Mouse (Mus musculus): ENCODE measurements around the gene Amigo1.

Amigo1 gene

DNA sequence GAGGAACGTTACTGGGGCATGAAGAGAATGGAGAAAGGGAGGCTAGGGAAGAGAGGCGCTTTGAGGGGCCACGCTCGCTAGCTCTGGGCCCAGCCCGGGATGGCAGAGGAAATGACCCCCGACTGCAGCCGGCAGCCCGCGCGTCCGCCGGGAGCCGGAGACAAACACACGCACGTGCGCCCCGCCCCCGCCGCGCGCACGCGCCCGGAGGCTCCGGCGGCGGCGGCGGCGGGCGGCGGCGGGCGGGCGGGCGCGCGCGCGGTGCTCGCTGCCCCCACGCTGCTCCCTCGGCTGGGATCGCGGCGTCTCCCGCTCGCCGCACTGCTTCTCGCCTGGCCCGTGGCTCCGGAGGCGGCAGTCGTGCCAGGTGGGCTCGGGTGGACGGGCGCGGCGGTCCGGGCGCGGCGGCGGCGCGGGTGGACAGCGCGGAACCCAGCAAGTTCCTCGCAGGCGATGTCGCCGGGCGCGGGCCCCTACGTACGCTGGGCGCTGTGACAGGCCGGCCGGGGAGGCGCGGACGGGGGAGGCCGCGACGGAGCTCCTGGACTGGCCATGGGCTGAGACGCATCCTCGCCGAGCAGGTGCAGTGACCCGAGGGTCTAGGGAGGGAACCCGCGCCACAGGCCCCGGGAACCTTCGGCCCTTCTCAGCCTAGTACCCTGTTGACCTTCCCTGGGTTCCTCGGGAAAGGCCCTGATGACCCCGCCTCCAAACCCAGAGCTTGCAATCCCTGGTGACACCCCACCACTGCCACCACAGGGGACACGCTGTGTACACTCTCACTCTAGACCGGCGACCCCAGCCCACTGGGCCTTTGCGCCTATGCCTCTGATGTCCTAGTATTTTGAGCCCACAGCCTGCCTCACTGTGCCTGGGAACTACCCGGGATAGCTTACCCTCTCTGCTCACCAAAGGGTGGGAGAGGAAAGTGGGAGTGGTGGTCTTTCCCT is at the start of gene Amigo1:
Amigo1 (plus strand) TSS at position 238 of the 950 bp plus-strand sequence.
- DNase-seq (ENCODE audit: low spot score in 2 of 2) = no peak

DNA sequence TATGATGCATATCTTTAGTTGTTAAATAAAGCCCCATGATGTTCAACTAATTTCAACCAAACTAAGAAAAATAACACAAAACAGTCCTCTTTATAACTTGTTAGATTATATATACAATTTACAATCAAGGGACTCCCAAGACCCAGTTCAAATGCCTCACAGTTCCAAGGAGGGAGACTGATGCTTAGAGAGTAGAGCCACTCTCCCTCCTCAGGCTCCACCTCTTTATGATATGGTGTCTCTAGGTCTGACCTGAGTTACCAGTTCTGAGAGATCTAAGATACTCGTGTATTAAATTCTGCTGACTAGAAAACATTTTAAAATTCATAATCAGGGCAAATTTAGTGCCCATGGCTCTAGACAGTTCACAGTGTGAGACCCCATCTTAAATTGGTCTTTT is 47.0 kb upstream of the Amigo1 start:
- no peak for DNase-seq (ENCODE audit: low spot score in 2 of 2)

DNA sequence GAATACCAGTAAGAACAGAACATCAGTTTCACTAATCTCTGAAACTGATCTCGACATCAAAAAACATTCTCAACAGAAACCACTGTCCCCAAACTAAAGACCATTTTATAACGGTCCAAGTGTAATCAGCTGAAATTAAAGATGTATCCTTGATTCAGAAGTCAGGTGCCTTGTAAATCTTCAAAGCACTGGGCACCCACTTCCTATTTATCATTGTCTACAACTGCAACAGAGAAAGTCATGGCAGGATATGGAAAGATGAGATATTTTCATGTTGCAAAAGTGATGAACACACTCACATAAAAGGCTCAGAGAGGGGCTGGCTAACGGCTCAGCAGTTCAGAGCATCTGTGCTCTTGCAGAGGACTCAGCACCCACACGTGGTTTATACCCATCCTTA is 45.3 kb upstream of the Amigo1 start:
- DNase-seq (ENCODE audit: low spot score in 2 of 2) = no peak

DNA sequence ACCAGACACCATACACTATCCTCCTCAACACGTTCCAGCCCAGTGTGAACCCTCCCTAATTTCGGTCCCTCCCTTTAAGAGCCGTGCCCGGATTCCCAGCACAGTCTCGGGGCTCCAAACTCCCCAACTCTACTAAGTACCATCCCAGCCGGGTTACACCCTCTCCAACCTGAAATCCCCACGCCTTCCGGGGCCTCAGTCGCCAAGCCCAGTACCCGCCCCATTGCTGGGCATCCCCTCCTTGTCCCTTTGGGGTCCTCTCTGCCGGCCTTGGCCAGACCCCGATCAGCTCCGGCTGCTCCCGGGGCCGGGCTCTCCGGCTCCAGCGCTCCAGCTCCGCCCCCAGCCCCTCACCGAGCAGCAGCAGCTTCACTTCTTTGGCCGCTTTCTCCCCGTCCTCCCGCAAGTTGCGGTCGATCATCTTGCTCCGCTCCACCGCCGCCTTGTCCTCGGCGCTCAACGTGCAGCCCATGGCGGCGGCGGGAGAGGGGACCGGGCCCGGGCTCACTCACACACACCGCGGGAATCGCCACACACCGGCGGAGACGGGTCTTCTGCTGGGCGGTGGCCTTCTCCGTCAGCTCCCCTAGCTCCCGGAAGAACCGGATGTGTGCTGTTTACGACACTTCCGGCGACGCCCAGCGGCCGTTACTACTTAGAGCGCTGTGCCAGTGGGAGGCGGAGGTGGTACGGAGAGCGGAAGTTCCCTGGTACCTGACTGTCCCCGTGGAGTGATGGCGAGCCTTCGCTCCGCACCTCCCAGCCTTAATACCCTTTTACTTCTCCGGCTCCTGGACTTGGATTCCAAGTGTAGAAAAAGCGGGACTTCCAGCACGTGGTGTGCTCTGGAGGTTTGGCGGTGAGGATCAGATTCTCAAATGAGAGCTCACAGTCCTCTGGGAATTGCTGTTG is 40.3 kb upstream of the Amigo1 start, which contains the start of gene Gnai3:
Gnai3 (minus strand) TSS at position 613 of the 912 bp plus-strand sequence.
- peak; percentile 90 to 92 for DNase-seq (ENCODE audit: low spot score in 2 of 2)

DNA sequence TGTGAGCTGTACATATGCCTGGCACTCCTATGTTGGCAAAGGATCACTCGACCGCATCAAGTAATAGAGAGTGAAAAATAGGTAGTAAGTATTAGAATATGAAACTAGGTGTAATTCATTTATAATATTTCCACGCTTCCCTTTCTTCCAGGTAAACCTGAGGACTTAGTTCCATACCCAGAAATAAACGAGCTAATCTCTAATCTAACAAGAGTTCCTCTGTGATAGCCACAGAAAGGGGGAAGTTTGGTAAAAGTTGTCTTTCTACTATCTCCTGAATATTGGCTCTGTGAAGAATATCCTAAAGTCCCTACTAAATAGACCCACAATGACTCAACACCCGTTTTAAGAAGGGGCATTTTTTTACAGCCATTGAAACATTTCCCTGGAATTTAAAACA is 39.5 kb upstream of the Amigo1 start:
- no peak for DNase-seq (ENCODE audit: low spot score in 2 of 2)

DNA sequence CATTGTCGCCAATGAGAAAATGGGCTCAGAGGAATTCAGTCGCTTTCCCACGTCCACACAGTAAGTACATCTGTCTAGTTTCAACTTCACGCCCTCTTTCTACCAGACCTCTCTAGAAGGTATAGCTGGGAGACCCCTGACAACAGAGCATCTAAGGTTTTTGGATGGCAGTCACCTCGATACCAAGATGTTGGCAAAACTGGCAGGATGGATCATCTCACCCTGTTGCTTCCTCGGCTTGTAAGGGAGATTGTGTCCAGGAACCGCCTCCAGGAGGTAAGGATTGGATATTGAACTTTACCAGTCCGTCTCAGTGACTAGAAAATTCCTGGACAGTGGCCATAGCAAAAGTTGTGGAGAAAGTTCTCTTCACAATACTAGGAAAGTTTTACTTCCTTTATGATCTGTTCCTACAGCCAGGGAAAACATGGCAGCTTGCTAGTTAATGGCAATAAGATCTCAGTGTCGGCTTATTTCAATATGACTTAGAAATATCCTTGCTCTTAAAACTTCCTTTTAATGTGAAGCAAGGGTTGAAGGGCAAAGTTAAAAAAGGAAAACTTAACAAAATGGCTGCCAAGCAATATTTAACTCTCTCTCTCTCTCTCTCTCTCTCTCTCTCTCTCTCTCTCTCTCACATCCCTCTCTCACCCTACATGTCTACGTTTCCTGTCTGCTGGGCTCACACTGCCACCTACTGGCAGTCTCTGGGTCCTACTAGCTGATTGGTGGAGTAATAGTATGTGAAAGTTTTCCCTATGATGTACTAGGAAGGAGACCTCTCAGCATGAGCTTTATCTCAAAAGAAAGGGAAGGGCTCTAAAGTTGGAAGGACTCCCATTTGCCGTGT is 38.5 kb upstream of the Amigo1 start:
- DNase-seq (ENCODE audit: low spot score in 2 of 2) = peak; percentile 83 to 88

DNA sequence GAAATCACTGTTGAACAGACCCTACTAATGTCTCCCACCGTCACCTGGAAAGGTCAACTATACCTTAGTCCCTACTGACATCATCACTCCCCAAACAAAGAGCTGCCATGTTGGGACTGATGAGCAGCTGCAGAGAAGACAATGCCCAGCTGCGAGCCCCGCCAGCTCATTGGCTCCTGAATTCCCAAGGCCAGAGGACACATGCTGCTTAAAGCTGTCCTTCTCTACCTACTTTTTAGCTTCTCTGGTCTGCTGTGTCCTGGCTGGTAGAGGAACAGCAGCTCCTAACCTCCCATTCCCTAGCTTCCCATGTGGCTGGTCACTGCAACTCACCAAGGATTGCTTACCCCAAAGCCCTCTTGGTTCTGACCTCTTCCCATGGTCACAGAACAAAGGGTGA is 33.8 kb upstream of the Amigo1 start:
- DNase-seq (ENCODE audit: low spot score in 2 of 2) = no peak

DNA sequence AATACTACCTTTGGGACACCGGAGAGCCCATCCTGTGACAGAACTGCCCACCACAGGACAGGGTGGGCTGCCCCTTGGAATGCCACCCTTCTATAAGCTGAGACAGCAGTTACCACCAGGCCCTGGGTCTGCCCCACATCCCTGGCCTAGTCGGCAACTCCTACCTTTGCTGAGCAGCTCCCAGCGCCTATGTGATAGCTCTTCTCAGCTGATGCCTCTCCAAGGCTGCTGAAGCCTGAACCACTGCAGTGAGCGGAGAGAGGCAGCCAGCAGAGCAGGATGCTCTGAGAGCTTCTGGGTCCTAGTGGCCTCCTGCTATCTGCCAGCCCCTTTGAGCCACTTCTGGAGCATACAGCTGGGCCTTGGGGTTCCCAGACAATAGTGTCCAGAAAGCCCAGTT is 31.5 kb upstream of the Amigo1 start, which contains the start of gene Gpr61:
Gpr61 (minus strand) TSS at position 227 of the 400 bp plus-strand sequence.
- no peak for DNase-seq (ENCODE audit: low spot score in 2 of 2)

DNA sequence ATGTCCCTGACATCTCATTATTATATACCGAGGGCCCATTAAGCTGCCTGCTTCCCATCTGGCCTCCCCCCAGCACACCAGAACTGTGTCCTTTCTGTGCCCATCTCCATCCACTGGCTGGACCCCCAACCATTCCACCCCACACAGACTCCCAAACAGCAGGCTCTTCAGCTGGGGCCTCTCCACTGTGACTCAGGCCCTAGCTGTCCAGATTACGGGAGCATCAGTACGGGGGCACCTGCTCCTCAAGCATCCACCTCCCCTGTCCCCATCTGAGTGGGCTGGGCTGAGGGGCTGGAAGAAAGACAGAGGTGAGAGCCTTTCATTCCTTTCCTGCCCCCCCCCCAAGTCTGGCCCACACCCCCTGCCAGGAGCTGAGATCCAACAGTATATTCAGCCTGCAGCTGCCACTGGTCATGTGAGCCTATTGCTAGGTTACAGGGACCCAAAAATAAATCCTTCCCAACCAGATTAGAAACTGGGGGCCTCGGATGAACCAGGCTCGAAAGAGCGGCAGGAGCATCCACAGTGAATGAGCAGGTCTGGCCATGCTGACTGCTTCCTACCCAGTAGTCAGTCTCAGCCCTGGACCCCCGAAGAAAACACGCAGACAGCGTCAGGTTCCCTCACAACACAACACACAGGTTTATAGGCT is 27.6 kb upstream of the Amigo1 start:
- no peak for DNase-seq (ENCODE audit: low spot score in 2 of 2)

DNA sequence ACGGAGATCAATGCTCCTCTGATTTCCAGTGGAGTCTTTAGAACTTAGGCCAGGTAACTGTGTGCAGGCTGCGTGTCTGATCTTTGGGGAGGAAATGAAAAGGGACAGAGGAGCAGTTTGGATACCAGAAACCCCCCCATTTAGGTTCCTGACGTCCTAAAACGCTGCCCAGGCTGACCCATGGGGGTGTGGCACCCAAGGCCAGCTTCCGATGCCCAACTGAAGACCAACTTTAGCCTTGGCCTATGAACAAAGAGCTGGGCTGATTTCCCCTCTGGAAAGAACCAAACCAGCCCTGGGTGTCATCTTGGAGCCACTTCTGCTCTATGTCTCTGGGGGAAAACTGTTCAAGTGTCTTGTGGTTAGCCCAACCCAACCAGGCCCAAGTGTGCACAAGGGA is 22.0 kb upstream of the Amigo1 start:
- no peak for DNase-seq (ENCODE audit: low spot score in 2 of 2)

DNA sequence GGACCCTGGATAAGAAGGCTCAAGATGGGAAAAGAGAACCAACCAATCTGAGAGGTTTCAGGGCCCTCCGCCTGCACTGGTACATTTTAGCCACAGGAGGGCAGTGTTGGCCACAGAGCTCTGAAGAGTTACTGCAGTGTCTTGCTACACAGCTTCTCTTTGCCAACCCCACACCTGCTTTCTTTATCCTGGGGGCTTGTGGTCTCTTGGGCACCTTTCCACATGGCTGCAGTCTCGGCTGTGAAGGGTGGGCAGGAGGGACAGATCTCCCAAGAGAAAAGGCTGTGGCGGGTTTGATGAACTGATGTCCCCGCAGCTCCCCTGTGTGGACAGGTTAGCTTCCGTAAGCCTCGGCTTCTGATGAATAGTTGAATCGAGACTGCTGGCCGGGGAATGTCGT is 21.3 kb upstream of the Amigo1 start:
- peak; percentile 68 to 71 for DNase-seq (ENCODE audit: low spot score in 2 of 2)

DNA sequence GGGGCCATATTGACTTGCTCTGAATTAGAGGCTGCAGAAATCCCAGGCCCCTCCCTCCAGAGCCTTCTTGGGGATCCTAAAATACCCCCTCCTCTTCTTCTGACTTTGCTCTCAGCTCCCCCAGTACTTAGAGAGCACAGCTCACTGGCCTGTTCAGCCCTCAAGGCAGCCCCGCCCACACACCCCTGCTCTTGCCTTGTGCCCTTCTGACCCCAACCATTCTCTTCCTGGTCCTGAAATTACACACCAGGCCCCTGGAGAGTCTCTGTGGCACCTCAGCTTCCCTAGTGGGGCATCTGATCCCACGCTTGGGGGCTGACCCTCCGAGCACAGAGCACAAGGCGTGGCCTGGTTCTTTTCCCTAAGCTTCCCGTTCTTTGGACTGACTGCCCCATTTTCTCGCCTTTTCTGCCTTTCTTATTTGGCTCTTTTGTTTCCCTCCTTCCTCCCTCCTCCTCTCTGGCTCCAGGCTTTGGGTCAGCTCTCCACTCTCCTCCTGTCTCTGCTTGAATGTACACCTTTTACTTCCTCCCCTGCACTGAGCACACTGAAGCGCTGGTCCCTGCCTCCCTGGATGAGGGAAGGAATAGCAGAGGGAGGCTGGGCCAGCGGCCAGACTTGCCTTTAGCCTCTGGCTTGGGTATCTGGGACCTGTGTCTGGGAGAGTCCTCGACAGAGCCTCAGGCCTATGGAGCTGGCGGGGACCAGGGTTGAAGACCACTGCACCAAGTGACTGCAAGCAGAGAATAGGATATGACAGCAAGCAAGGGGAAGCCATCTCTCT is 20.4 kb upstream of the Amigo1 start:
- DNase-seq (ENCODE audit: low spot score in 2 of 2) = no peak

DNA sequence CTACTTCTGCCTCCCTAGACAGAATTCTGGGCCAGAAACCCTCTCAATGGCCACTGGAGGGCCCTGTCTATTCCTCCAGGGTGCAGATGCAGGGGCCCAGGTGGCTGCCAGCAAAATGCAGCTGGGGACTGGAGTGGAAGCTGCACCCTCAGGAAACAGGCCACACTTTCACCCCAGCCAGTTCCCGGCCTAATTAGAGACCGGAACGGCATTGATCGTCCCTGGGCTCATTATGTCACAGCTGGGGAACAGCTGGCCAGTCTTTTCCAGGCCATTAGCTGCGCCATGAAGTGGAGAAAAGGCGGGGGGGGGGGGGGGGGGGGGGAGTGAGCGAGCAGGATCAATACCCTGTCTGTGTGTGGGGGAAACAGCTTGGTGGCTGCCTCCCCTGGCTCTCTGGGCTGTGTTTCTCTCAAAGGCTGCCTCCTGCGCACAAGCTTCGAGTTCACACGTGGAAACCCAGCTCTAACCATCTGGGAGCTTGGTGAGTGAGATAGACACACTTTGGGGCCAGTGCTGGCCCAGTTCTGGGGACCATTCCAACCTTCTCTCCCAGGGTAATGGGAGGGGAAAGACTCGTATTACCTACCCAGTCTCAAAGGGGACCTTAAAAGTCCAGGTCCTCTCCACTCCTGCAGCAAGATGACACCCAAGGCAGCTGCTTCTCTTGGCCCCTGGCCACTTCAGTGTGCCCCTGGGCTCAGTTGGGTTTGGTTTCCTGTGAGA is 19.5 kb upstream of the Amigo1 start:
- no peak for DNase-seq (ENCODE audit: low spot score in 2 of 2)

DNA sequence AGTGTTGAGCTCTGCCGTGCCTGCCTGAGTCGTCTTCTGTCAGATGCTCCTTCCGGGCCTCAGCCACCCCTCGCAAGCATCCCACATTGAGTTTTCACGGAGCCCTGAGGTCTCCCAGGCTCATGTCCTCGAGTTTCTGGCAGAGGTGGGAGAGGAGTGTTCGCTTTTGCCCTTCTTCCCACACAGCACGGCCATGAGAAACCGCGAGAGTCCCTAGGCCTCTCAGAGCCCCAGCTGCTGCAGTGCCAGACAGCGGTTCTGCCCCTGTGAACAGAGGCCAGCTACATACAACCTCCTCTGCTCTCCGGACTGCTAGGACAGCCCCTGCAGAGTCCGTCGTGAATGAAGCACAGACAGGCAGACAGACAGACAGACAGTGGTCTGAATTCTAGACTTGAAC is 18.6 kb upstream of the Amigo1 start:
- no peak for DNase-seq (ENCODE audit: low spot score in 2 of 2)

DNA sequence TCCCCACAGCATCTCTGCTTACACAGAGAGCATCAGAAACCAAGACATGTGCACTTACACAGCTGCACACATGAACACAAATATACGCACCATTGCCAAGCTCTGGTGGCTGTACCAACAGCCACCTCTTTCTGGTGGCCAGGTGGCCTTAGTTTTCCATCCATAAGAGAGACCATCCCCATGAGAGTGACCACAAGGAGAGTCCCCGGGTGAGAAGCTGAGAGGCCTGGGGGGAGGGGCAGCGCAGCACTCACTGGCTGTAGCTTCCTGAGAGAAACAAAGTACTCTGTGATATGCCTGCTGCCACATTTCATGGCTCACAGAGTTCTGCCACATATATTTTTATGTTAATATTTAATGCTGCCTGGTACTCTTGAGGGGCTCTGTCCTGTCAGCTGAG is 16.9 kb upstream of the Amigo1 start:
- DNase-seq (ENCODE audit: low spot score in 2 of 2) = no peak

DNA sequence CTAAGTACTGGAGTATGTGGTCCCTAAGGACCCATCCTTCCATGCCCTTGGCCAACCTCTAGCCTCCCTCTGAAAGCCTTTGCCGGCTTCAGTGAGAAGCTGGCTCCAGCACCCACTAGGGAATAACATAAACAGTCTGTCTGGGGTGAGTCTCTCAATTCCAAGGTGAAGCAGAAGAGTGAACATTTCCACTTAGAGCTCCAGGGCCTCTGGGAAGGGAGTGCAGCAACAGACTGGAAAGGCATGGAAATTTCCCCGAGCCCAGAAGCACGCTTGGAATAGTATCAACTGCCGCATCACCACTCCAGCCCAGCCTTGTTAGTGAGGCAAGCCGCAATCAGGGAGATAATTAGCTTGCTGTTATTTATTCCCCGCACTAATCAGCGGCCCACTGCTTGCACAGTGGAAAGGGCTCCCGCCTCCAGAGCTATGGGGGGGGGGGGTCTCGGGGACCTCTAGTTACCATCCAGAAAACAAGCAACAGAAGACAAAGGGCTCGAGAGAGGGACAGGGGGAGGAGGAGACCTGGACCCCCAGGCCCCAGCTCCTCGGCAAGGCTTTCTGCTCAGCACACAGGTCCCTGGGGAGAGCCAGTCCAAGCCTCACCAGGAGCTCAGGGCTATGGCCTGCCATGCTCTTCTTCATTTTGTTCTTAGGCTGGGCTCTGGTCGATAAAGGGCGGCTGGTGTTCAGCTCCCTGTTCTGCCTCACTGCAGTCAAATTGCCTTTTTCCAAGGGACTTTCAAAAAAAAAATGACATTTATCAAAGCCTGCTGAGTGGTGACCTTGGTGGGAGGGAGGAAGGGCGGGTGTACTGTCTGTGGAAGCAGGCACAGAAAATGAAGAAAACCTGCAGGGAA is 11.2 kb upstream of the Amigo1 start:
- DNase-seq (ENCODE audit: low spot score in 2 of 2) = peak; percentile 18 to 56

DNA sequence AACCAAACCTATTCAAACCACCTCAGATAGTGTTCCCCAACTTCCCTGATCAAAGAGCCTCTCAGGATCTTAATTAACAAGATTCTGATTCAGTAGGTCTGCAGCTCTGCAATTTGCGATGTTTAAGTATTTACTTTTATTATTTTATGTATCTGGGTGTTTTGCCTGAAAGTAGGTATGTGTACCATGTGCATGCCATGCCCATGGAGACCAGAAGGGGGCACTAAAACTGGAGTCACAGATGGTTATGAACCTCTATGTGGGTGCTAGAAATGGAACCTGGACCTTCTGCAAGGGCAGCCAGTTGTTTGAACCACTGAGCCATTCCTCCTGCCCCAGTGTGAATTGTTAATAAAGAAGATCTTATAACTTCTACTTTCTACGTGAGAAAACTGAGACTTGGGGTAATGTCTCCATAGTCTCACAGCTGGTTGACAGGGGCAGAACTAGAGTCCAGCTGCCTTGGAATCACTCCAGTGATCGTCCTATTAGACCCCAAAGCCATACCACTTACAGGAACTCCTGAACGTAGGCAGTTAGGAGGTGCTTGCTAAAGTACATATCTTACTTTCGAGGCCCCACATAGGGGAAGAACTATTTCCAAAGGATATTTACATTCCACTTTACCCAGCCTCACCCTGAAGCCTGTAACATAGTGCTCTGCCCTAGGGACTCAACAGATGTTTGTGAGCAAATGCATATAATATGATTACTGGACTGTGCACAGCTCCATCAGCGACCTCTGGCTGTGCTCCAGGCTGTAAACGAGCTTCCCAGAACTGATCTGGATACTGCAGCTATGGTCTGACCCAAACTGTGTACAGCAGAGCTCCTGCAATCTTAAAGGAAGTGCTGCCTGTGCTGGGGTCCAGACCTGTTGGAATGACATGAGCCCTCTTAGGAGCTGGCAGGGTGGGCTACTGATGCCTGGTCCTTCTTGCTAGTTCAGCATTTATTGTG is 7.1 kb upstream of the Amigo1 start:
- DNase-seq (ENCODE audit: low spot score in 2 of 2) = no peak

Measured in urinary bladder, postnatal 36 days (tissue).